Mouse (Mus musculus) B cell, adult 2 months (primary cell): ENCODE measurements around the gene Slc2a9.

Source experiments
- DNase-seq, 2 experiments: peaks; one replicate each; pipeline ENCODE4 v3.0.0; 2022

Gene Slc2a9

DNA sequence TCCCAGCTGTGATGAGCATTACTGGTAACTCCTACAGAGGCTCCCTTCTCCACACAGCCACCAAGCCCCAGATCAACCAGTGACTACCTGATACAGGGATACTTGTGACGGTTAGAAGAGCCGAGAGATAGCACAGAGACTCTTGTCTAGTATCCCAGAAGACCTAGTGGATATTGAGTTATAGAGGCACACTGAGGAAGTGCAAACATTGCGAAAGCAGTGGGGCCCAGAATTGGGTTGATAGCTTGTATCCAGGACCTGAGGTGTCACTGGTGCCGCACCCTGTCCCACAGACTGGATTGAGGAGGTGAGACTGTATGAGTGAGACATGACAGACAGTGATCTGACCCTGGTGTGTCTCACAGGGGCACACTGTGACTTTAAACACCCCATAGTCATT, at the start of gene Slc2a9:
Slc2a9 (minus strand) TSS at position 152 of the 400 bp plus-strand sequence.
- no peak for DNase-seq

DNA sequence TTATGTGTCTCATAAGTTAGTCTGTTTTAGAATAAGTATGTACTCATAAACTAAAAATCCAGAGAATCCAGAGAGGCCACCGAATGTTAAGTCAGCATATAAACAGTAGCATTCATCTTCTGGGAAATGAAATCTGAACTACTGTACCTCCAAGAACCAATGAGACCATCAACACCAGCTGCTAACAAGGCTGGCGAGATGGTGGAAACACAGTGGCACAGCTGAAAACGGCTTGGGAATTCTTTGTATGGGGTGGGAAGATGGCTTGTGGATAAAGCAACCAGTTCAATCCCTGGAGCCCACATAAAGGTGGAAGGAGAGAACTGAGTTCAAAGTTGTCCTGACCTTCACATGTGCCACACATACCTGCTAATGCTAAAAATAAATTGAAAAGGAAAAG, 49.7 kb upstream of the Slc2a9 start:
- DNase-seq: no peak

- no peak for DNase-seq
These were observed 47.4 kb upstream of the Slc2a9 start for GRCm38 (mm10) chr5:38550221-38550768.

GRCm38 (mm10) chr5:38549461-38549909, 46.5 kb upstream of the Slc2a9 start:
- no peak for DNase-seq

DNA sequence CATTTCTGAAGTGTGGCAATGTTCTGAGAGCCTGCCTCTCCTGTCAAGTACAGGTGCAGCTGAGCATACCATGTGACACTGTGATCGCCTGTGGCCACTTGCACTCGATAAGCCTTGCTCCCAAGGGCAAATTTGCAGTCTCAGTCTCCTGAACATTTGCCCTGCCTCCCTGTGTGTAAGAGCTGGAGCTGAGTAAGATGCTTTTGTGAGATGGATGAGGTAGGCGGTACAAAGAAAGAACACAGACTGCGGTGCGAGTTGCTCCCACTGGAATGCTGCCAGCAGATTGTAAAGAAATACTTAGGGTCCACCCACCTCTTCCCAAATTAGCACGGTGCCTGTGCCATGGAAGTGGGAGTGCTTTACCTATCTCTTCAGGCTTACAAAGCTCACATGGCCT, 44.4 kb upstream of the Slc2a9 start:
- DNase-seq: no peak

GRCm38 (mm10) chr5:38544423-38545415, 41.8 kb upstream of the Slc2a9 start:
- DNase-seq: no peak

DNA sequence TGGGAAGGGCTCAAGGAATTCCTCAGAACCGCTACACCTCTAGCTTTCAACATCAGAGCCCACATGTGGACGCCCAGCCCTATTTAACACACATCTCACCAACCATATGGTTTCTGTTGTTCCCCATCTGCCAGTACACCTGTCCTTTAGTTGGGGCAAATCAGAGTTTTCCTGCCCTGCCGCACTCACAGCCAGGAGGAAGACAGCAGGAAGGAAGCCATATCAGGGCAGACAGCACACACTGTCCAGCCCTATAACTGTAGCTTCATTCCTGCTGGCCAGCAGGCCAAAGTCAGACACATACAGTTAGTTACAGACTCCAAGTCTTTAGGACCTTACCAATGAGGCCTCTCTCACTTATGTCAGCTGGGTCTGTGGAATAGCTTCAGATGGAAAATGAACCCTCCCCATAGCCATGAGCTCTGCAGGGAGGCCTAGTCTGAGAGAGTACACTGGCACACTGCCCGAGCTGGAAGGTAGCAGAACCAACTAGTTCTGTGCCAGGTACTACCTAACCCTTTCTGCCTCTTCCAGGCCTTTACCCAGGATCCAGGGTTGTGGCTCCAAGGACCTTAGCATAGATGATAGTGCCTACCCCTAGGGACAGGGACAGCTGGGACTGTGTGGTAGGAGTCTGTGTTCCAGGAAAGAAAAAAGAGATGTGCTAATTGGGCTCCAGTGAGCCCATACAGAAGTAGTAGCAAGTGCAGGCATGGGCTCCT, 40.7 kb upstream of the Slc2a9 start:
- DNase-seq: no peak

DNA sequence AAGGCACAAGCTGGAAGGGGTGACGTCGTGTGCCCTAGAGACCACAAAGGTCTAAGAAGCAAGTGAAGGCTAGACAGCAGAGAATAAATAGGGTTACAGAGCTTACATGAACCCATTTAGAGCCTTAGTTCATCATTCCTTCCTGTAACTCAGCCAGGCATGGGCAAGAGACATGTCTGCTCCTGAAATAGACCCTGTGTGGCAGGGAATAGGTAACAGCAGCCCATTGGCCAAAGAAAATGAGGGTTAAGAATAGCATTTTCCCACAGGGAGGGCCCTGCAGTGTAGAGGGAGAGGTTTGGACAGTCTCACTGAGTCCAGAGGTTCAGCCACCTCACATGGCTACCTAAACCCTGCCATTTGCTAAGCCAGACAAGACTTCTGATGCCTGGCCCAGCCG, 38.8 kb upstream of the Slc2a9 start:
- DNase-seq: no peak

DNA sequence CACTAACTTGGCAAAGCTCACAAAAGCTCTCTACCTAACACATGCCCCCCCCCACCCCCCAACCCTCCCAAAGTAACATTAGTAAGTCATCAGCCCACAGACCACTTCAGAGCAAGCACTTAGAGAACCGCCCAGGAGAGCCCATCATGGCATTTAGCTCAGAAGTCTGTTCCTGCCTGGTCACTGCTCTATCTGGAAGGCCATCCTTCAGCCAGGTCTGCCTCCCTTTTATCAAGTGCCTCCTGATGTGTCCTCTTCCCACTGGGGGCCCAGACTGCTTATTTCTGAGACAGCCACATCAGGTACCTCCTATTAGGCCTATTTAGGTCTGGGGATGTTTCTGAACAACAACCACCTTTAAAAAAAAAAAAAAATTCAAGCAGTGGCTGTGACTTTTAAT, 38.0 kb upstream of the Slc2a9 start:
- DNase-seq: no peak

GRCm38 (mm10) chr5:38538508-38538907, 35.6 kb upstream of the Slc2a9 start:
- DNase-seq: no peak

- no peak for DNase-seq
These were observed 34.9 kb upstream of the Slc2a9 start for GRCm38 (mm10) chr5:38537845-38538244.

DNA sequence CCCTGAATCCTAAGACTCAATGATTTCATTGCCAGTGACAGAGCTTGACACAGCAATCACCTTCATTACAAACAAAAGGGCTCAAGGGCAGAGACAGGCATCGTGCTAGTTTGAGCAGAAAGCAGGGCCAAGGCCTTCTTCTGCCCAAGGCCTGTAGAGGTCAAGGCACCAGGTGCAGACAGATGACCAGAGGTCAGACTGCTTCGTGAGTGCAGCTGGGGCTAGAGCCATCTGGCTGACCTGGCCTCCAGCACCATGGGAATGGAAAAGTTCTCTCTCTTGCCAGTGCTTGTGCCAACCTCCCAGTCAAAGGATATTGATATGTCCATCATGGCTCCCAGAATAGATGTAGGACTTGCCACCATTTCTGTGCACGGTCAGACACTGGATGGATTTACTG, 33.9 kb upstream of the Slc2a9 start:
- no peak for DNase-seq

DNA sequence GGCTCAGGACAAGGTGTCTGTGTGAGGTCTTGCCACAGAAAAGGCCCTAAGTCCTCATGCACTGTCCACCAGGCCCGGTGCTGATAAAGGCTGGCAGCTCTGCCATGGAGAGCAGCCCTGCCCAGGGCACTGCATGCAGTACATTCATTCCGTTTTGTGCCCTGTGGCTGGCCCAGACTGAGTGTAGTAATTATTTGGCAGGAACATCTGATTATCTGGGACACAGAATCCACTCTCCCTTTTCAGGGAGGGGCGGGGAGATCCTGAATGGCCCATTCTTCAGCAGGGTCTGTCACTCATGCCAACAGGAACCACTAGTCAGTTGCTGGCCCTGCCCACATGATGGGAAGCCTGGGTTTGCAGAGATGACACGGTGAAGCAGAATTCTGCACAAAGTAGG, 29.1 kb upstream of the Slc2a9 start:
- no peak for DNase-seq

GRCm38 (mm10) chr5:38529724-38530428, 26.9 kb upstream of the Slc2a9 start:
- peak; percentile 10 to 19 for DNase-seq

GRCm38 (mm10) chr5:38522977-38523376, 20.0 kb upstream of the Slc2a9 start:
- DNase-seq: no peak

- DNase-seq: no peak
These were observed 17.9 kb upstream of the Slc2a9 start for GRCm38 (mm10) chr5:38520838-38521237.

DNA sequence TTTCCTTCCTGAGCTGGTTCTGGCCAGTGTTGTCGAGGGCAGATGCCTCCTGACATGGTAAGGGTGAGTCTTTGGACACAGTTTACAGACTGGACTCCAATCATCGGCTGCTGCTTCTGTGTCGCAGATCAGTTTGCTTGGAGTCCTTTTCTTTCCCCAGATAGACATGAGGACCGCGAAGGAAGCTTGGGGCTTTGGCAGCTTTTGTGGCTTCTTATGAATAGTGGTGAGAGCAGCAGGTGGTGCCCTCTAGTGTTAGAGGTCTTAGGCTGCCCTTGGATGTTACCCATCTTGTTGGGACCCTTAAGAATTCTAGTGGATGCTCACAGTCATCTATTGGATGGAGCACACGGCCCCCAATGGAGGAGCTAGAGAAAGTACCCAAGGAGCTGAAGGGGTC, 13.3 kb upstream of the Slc2a9 start:
- DNase-seq: peak; percentile 49 to 51

DNA sequence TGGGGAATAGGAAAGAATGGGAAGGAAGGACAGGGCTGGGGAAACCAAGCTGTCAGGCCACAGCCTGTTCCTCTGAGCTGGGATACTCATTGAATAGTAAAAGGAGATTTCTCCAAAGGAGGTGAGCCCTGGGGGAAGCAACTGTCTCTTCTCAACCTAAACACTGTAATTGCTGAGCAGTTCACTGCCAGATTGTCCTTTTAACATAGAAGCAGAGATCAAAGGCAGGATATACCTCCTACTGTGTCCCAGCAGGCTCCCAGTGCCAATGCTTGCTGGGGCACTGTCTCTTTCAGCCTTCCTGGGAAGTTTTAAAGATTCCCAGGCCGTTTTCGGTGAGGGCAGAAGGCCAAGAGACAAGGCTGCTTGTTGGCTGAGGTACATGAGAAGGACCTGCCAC, 10.0 kb upstream of the Slc2a9 start:
- DNase-seq: no peak

- no peak for DNase-seq
These were observed 6.6 kb upstream of the Slc2a9 start for GRCm38 (mm10) chr5:38509568-38509967.

- peak in 1 of 2 experiments; percentile 16 for DNase-seq
These were observed 2.5 kb upstream of the Slc2a9 start for GRCm38 (mm10) chr5:38505435-38505765.

DNA sequence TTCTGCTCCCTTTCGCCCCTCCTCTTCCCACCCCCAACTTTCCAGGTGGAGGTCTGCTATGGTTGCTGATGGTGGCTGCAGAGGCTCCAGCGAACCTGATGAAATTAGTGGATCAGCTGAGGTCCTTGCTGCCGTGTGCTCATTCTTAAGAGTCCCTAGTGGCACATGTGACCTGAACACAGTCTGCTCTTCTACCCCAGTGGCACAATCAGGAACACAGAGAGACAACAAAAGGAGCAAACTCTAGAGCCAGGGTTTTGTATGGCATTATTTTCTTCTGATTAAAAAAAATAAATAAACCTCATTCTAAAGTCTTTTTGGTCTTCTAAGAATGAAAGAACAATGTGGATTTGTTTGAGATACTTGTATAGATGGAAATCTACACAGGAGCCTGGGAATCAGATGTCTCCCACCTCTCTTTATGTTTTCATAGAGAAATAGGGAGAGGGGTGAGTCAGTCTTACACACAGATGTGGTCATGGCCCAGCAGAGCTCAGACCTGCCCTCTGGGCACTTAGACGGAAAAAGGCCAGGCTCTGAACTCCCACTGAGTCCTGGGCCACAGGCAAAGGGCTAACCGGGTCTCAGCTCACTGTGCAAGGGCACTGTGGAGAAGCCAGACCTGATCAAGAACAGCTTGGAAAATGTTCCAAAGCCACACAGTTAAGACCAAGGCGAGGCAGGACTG, 1.9 kb upstream of the Slc2a9 start:
- no peak for DNase-seq

DNA sequence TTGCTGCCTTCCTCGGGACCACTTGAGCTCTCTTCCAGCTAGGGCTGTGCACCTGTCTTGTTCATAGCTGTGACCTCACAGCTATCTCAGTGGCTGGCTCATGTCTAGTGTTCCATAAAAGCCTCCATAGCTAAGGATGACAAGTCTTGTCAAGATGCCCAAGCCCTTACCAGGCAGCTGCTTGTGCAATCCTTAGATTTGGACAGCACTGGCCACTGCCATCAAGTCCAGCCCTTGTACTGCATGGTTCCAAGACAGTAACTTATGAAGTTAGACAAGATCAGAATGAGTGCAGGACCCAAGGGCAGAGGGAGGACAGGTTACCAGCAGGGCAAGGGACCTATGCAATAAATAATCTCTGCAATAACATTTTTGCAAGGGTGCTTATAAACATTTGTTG, 1.2 kb upstream of the Slc2a9 start:
- DNase-seq: no peak
